Mouse (Mus musculus): ENCODE data around the gene Zbtb37. TPM values are rescaled to one million over a fixed set of nuclear protein-coding genes. Genes with fewer than 3 reads are reported as not detected.

Gene Zbtb37
- total RNA-seq (2021): 10 to 100 TPM; 14.2 to 15.7 TPM
- long read RNA-seq, experiment 1, partial matches to known transcripts: 1 of 4 reads
- long read RNA-seq, experiment 1, other reads (novel, unspliced or antisense): 3 of 4 reads
- long read RNA-seq, experiment 2, partial matches to known transcripts: 0 of 1 reads
- long read RNA-seq, experiment 2, other reads (novel, unspliced or antisense): 1 of 1 reads

DNA sequence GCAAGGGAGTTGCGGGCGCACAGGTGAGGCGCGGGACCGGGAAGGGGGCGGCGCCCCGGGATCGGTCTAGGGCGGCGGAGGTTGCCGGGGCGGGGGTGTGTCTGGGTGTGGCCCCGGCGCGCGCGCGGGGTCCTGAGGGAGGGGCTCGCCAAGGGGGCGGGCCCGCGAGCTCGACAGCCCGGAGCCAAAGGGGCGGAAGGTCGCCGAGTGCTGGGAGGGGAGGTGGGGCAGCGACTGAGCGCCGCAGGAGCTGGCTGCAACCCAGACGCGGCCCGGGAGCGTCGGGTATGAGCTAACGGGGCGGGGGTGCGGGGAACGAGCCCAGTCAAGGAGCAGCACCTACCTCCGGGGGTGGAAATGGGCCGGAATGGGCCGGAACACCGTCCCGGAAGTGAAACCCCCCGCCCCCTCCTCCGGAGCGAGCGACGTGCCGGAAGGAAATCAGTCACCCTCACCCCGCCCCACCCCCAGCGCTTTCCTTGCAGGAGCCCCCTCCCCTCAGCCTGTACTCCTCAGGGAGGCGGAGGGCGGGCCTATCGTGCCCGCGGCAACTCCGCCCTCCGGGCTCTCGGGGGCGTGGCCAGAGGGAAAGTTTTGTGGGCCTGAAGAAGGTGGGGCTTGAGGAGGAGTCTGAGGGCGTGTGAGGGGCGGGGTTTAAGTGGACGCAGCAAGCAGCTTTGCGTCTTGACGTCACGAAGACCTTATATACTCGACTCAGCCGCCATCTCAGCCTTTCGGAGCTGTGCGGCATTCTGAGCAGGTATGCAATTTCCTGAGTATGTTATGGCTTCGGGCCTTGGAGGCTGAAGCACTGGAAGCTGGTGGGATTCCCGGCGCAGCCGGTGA is at the start of gene Zbtb37:
Gene Zbtb37 (minus strand): TSS at position 415 of the 846 bp plus-strand sequence.
- DNase-seq: peak; percentile 99

DNA sequence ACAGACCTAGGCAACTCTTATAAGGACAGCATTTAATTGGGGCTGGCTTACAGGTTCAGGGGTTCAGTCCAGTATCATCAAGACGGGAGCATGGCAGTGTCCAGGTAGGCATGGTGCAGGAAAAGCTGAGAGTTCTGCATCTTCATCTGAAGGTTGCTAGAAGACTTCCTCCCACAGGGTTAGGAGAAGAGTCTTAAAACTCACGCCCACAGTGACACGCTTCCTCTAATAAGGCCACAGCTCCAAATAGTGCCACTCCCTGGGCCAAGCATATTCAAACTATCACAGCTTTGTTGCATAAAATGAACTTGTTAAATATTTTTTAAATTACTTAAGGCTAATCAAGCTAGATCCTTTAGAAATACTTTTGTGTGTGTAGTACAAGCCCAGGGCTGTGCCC is 42.6 kb upstream of the Zbtb37 start:
- DNase-seq: peak in 1 of 2 experiments; percentile 4

GRCm38 (mm10) chr1:161076238-161076637 is 41.6 kb upstream of the Zbtb37 start:
- no peak for DNase-seq

DNA sequence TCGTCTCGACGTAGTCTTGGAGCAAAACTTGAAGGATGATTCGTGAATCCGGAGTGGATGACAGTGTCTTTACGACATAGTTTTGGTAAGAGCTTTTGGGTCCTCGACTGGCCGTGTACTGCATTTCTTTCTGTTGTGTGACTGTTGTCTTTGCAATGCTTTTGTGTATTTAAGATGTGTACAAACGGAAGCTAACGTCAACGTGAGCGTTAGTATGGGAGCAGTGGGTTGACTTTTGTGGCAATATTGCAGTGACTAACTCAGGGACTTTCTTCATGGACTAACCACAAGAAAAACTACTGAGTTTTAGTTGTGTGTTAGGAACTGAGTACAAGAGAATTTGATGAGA is 36.6 kb upstream of the Zbtb37 start:
- DNase-seq: no peak

- DNase-seq: peak; percentile 98
These were observed 36.0 kb upstream of the Zbtb37 start, which contains the start of the genes Dars2 and Cenpl for GRCm38 (mm10) chr1:161070352-161071271. TSS of gene Dars2 (minus strand) at chr1:161070658. TSS of gene Cenpl (plus strand) at chr1:161070713.

- DNase-seq: no peak
These were observed 28.7 kb upstream of the Zbtb37 start for GRCm38 (mm10) chr1:161063351-161063750.

- no peak for DNase-seq
These were observed 22.5 kb upstream of the Zbtb37 start for GRCm38 (mm10) chr1:161057164-161057563.

DNA sequence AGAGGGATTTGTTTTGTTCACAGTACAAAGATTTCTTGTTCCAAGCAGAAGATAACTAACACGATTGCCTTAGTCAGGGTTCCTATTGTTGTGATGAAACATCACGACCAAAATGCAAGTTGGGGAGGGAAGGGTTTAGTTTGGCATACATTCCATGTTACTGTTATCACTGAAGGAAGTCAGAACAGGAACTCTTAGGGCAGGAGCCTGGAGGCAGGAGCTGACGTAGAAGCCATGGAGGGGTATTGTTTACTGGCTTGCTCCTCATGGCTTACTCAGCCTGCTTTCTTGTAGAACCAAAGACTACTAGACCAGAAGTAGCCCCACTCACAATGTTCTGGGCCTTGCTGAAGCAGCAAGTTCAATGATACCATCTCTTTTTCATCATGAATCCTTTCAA is 12.3 kb upstream of the Zbtb37 start:
- DNase-seq: no peak

GRCm38 (mm10) chr1:161041261-161042020 is 6.8 kb upstream of the Zbtb37 start:
- DNase-seq: no peak

GRCm38 (mm10) chr1:161040855-161041254 is 6.2 kb upstream of the Zbtb37 start:
- no peak for DNase-seq

DNA sequence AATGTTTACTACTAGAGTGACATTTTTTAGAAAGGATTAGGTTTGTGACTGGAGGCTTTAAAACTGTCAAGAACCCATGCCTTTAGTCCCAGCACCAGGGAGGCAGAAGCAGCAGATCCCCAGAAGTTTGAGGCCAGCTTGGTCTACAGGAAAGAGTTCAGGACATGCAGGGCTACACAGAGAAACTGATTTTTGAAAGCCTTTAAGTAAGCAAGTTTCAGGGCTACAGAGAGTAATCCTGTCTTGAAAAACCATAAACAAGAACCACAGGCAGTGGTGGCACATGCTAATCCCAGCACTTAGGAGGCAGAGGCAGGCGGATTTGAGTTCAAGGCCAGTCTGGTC is 5.7 kb upstream of the Zbtb37 start:
- no peak for DNase-seq

- DNase-seq: no peak
These were observed 5.2 kb upstream of the Zbtb37 start for GRCm38 (mm10) chr1:161039741-161040425.

DNA sequence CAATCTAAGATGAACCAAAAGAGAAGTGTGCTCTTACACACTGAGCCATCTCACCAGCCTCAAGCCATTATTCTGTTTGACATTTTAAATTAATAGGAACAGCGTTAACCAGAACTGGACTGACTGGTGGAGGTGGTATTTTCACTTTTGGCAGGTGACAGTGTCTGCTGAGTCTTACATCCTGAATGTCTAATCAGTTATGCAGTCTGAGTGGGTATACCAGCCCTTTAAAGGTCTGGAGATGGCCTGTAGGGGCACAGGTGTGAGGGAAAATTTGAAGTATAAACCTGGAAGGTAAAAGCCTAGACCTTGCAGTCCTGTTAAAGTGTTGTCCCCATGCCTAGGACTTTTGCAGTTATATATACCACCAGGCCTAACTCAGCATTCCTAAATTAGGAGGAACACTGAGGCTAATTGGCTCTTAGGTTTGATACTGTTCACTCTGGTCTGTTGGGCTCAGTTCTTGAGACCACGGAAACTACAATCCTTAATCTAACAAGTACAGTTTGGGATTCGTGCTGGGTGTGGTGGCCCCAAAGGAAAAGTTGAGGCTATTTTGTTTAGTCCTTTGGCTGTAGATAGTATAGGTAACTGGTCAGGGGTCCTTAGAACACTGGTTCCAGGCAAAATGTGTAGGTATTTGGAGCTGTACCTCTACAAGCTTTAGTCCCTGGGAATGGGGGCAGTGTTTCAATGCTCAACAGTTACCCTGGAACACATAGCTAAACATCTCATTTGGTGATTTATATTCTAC is 4.5 kb upstream of the Zbtb37 start:
- DNase-seq: no peak

DNA sequence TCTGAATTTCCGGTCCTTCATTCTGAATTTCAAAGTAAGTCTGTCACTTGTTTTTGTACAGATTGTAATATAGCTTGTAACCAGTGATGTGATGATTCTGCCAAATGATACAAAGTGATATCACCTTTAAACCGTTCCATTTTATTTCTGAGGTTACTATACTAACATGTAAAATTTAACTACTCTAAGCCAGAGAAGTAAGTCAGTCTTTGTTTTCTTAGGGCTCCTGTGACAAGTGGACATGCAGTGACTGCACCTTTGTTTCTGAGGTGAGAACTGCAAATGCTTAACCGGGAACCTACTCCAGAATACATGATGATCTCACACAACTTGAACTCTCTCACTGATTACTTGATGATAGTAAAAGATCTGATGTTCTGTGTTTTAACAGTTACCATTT is 3.4 kb upstream of the Zbtb37 start:
- no peak for DNase-seq

- DNase-seq: no peak
These were observed 3.0 kb upstream of the Zbtb37 start for GRCm38 (mm10) chr1:161037599-161037998.

GRCm38 (mm10) chr1:161037026-161037425 is 2.4 kb upstream of the Zbtb37 start:
- DNase-seq: no peak

DNA sequence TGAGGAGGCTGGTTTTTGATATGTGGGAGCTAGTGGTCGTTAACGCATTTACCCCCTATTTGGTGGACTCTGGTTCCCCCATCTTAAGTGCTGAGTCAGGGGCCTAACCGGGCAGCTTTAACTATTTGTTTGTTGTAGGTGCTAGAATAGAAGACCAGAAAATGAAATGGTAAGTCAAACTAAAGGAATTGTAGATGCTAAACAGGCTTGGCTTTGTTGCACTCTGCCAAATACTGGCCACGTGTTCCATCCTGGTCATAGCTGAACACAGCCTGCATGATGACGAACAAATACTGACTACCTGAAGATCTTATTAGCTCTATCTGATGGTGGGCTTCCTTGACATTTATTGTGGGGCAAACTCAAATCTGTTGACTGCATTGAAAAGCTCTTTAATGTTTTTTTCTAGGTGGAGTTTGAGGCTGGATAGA is 1.8 kb upstream of the Zbtb37 start:
- DNase-seq: peak in 1 of 2 experiments; percentile 24

- DNase-seq: no peak
These were observed 1.2 kb upstream of the Zbtb37 start for GRCm38 (mm10) chr1:161035786-161036404.

GRCm38 (mm10) chr1:161035281-161035785 is 684 bp upstream of the Zbtb37 start:
- no peak for DNase-seq
